Mouse (Mus musculus) testis, postnatal 10 days (tissue): ENCODE data around the gene Lpar3.

Experiments used
- DNase-seq: peaks from one replicate; pipeline ENCODE4 v3.0.0; 2021; ENCODE audit warnings: low spot score

The Lpar3 gene

GRCm38 (mm10) chr3:146220776-146221486, at the start of gene Lpar3:
Gene Lpar3 (plus strand): TSS chr3:146220963.
- DNase-seq = peak; percentile 92

- DNase-seq = no peak
These were observed 47.7 kb upstream of the Lpar3 start for GRCm38 (mm10) chr3:146173030-146173429.

- no peak for DNase-seq
These were observed 46.5 kb upstream of the Lpar3 start for GRCm38 (mm10) chr3:146174215-146174614.

- DNase-seq = no peak
These were observed 43.5 kb upstream of the Lpar3 start for GRCm38 (mm10) chr3:146177295-146177694.

- peak; percentile 91 for DNase-seq
These were observed 42.8 kb upstream of the Lpar3 start for GRCm38 (mm10) chr3:146177748-146178582.

GRCm38 (mm10) chr3:146180341-146180740, 40.4 kb upstream of the Lpar3 start:
- DNase-seq = peak; percentile 52

DNA sequence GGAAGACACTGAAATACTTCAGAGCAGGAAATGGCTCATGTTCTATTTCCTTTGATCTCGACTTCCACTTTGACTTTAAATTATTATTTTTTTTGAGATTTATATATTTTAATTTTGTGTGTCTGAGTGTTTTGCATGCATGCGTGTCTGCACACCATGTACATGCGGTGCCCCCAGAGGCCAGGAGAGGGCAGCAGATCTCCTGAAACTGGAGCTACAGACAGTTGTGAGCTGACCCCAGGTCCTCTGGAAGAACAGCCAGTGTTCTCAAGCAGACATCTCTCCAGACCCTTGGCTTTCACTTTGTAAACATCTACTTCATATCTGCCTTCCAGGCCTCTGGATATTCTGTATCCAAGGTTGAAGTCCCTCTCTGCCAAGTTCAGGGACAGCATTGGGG, 39.8 kb upstream of the Lpar3 start:
- DNase-seq = peak; percentile 88

DNA sequence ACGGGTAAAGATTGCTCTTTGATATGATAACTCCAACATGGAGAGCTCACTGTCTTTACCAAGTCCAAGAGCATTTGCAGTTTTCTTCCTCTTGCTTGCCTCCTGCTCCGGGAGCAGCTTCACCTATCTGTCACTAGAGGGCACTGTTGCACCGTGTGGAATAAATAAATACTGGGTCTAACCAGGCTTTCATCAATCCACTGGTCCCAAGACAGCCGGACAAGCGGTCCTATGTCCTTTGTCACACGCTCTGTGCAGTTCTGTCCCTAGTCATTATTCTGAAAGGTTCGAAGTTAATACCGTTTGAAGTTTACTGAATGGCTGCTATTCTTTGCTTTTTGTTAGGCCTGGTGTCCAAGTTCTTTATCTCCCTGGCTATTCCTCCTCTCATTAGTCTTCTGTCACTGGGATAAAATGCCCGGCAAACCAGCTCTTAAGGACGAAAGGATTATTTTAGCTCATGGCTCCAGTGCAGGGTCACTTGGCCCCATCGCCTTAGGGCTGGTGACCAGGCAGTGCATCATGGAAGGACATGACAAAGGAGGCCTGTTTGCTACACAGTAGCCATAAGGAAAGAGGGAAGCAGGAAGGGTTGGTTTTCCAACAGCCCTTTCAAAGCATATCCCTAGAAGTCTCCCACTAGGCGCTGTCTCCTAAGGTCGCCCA, 35.6 kb upstream of the Lpar3 start:
- DNase-seq = peak; percentile 69

DNA sequence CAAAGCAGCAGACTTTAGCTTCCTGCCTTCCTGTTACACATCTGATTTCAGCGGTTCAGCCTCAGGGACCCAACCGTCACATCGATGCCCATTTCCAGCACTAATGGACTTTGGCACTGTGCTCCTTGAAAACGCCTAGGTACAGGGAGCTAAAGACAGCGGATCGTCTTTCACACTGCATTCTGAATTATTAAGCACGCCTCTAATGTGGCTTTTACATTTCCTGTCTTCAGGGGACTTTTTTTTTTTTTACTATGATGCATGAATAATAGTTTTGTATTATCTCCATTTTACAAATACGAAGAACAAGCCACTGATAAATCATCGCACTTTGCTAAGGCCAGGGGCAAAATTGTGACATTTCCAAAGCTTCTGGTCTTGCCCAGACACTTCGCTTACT, 34.7 kb upstream of the Lpar3 start:
- DNase-seq = no peak

DNA sequence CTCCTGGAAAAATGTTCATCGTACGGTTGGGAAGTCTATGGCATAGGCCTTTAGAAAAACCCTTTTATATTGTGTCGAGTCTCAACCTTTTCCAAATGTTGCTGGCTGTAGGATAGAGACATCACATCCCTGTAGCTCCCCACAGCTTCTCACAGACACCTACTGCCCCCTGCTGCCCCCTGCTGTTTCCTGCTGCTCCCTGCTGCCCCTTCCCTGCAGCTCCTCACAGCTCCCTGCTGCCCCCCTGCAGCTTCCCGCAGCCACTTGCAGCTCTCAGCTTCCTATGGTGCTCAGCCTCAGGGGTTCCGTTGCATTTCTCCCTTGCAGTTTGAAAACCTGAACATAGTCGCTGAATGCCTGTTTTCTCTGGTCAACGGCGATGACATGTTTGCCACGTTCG, 30.8 kb upstream of the Lpar3 start:
- no peak for DNase-seq

DNA sequence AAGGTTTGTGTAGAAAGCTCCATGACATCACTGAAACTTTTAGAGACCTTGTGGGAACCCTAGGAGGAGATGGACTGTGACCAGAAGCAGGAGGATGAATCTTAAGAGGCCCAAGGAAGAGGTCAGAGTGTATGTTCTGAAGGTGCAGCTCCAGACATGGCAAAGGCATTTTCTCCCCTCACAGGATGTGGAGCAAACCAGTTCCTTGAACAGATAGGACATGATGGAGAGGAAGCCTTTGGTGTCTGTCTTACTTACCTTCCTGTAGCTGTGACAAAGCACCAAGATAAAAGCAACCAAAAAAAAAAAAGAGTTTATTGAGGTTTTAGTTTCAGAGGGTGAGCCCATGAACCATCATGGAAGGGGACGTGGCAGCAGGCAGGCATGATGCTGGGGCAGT, 28.3 kb upstream of the Lpar3 start:
- no peak for DNase-seq

DNA sequence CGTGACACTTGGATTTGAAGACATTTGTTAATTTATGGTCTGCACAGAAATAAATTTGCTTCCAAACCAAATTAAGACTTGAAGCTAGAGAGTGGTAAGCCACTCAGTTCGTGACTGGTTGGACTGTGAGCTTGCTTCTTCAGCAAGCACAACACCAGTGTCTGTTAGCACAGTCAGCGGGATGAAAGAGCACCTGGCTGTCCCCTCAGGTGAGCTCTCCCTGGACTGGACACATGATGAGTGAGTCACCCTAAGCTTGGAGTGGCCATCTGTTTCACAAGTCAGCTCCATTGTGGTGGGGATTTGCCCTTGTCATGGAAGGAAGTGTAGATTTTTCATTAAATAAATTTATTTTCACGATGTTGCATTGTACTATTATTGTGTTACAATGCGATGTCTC, 25.6 kb upstream of the Lpar3 start:
- no peak for DNase-seq

- DNase-seq = no peak
These were observed 24.5 kb upstream of the Lpar3 start for GRCm38 (mm10) chr3:146196301-146196700.

GRCm38 (mm10) chr3:146196780-146197743, 23.7 kb upstream of the Lpar3 start:
- no peak for DNase-seq

DNA sequence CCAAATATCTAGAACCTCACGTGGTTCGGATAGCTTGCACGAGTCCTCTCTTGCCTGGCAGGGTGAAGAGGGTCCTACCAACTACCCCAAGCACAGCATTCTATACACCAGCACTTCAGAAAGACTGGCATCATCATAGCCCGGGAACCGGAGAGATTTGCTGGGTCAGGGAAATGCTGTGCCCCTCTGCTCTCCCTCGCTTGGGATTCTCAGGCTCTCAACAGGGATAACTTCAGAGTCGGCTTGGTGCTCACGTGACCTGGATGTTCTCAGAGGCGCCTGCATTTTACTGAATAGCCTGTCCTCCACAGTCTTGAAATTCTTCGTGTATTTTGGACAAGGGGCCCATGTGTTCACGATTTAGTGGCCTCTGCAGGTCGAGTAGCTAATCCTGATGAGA, 23.0 kb upstream of the Lpar3 start:
- no peak for DNase-seq

DNA sequence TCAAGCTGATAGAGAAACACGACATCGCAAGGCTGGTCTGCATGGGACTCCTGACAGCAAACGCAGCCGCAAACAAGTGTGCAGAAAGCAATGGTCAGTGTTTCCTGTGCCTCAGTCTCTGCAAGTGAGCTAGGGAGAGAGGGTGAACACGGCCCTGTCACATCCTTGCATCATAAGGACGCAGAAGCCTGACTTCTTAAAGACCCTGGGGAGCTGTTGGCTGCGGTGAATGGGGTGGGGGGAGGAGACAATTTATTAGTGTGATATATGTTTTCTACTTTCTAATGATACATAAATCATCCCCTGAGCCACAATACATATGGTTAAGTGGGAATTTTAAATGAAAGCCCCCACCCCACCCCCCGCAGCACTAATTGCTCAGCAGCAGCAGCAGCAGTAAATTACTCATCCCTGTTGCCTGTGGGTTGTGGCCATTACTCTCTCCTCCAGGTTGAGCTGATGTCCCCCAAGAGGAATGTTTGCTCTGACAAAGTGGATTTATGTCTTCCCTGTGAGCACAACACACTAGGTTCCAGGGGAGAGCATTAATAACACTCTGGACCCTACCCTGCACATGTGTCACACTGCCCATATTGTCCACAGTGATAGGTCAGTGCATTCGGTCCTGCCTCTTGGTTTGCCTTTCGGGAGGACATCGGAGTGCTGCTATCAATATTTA, 21.8 kb upstream of the Lpar3 start:
- DNase-seq = no peak

GRCm38 (mm10) chr3:146199486-146199885, 21.3 kb upstream of the Lpar3 start:
- DNase-seq = no peak

DNA sequence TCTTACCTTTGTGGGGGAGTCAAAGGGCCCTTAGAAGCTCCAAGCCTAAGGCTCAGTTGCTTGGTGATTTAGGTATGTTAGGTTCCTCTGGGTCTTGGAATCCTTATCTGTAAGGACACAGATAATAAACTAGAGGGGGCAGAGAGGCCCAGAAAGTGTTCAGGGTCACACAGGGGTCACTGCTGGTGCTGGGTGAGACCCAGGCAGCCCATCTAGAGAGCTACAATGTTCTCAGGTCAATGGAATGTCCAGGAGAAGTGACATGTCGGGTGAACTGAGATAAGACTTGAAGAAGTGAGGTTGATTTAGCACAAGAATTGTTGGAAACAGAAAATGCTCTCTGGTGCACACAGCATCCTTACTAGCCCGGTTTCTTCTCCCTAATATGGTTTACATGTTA, 16.4 kb upstream of the Lpar3 start:
- DNase-seq = no peak

DNA sequence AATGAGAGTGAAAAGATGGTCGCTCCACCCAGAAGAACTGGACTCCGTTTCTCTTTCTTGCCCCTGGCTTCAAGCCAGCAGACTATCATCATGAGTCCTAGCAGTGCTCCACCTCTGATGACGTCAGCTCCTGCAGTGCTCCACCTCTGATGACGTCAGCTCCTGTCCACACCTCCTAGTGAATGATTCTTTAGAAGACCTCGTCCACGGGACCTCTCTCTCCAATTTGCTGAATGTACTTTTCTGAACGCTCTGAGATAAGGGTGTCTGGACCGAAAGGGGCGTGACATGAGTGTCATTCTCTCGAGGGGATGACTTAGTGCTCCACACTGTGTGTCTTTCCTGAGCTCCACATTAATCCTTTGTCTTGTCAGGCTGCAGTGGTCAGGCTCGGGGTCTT, 15.5 kb upstream of the Lpar3 start:
- no peak for DNase-seq

DNA sequence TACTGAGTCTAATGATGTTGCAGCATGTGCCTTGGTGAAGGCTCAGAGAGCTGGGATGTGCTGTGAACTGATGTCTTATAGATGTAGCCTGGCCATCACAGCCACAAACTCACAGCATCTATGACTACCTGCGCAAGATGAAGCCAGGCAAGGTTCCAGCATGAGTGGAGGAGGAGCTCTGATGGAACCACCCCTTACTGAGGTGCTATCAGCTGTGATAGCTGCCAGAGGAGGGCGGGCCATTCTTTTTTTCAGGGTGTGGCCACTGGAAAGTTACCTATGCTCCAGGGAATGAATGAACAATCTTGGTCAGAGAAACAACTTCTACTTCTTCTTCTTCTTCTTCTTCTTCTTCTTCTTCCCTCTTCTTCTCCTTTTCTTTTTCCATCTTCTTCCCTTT, 14.1 kb upstream of the Lpar3 start:
- no peak for DNase-seq

GRCm38 (mm10) chr3:146207440-146207839, 13.3 kb upstream of the Lpar3 start:
- no peak for DNase-seq
